Mouse (Mus musculus): ENCODE measurements around the gene Glod4. TPM values are rescaled to one million over a fixed set of nuclear protein-coding genes. Genes with fewer than 3 reads are reported as not detected.
A peak's percentile ranks its signal among the peaks of the same experiment; 100 is the strongest.

Gene Glod4
- 16.2 and 28.0 TPM in 2 replicates for polyA plus RNA-seq (2012; rRNA removed)

DNA sequence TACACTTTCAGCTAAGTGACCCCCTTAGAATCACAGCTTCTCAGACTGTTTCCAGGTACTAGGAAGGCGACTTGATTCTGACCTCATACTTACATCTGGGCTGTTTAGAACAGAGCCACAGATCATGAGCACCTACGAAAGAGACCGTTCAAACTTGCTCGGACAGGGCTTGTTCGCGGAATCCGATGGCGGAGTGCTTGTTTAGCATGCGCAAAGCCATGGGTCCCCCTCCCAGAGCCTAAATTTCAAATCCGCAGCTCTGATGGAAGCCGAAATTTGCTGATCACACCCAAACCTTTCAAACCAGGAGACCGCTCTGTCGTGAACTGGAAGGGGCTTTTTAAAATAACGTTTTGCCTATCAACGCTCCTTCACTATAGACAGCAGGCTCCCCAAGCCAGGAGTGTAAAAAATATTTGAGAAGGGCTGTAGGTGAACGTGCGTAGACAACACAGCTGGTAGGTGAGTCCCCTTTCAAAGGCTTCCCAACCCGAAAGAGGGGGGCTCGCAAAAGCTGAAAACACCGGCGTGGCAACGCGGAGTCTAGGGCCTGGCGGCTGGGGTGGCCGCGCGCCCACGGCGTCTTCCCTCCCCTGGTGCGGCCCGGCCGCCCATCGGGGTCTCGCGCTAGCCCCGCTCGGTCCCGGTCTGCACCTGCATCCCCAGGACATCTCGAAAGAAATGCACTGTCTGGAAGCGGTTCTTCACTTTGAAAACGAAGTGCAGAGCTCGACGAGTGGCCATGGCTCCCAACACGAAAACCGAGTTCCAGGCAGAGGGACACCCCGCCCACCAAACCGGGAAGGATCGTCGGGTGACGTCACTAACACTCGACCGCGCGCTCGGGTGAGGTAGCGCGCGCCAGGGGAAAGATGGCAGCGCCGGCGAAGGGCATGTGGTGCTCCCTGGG lies at the start of gene Glod4, which contains the start of gene Mrm3:
Gene Glod4 (minus strand): TSS at position 825 of the 910 bp plus-strand sequence.
Gene Mrm3 (plus strand): TSS at position 815 of the 910 bp plus-strand sequence.
- no peak within 1 kb of the TSS for H3K27ac ChIP-seq (ENCODE audit: insufficient read depth, low read depth, low read length)
- H3K36me3 ChIP-seq (ENCODE audit: control insufficient read depth, insufficient read depth, low read length), result no peaks in the 10 kb centered on the region; the same call in 1 of the 2 replicates
- TF ChIP-seq POLR2A (IDR thresholded peaks at IDR 0.05; ENCODE audit: low read depth, low read length), result no peak
- no peak for TF ChIP-seq CTCF (conservative IDR thresholded peaks at IDR 0.05; ENCODE audit: insufficient read depth, insufficient read length, low read depth, low read length)
- no peaks in the 10 kb centered on the region for H3K27me3 ChIP-seq (replicated peaks; ENCODE audit: control insufficient read depth, insufficient read depth, low read length)
- under 1% methylated on average over 61 of the region's 61 CpGs for WGBS
- H3K4me1 ChIP-seq (ENCODE audit: control insufficient read depth, insufficient read depth, low read length), result peaks cover 9% of the 10 kb centered on the region; the same call in 1 of the 2 replicates
- DNase-seq, result peak; percentile 94
- H3K4me3 ChIP-seq (ENCODE audit: insufficient read depth, low read depth, low read length), result peak within 1 kb of the TSS; percentile 91

GRCm38 (mm10) chr11:76292831-76293230 lies 49.3 kb upstream of the Glod4 start:
- Histone ChIP-seq H3K27me3 (replicated peaks; ENCODE audit: control insufficient read depth, insufficient read depth, low read length) (no peaks in the 10 kb centered on the region), H3K4me1 (ENCODE audit: control insufficient read depth, insufficient read depth, low read length) (no peaks in the 10 kb centered on the region; the same call in 1 of the 2 replicates), H3K27ac (ENCODE audit: insufficient read depth, low read depth, low read length) (peak overlapping the region; percentile 36), H3K4me3 (ENCODE audit: insufficient read depth, low read depth, low read length) (no peak overlapping the region), H3K36me3 (ENCODE audit: control insufficient read depth, insufficient read depth, low read length) (no peaks in the 10 kb centered on the region)
- peak; percentile 73 for DNase-seq
- TF ChIP-seq CTCF (conservative IDR thresholded peaks at IDR 0.05; ENCODE audit: insufficient read depth, insufficient read length, low read depth, low read length) (no peak), POLR2A (IDR thresholded peaks at IDR 0.05; ENCODE audit: low read depth, low read length) (no peak)
- 70% methylated on average over 6 of the region's 6 CpGs for WGBS

- Histone ChIP-seq H3K36me3 (ENCODE audit: control insufficient read depth, insufficient read depth, low read length) (no peaks in the 10 kb centered on the region), H3K4me1 (ENCODE audit: control insufficient read depth, insufficient read depth, low read length) (no peaks in the 10 kb centered on the region; the same call in 1 of the 2 replicates), H3K4me3 (ENCODE audit: insufficient read depth, low read depth, low read length) (no peak overlapping the region), H3K27me3 (replicated peaks; ENCODE audit: control insufficient read depth, insufficient read depth, low read length) (no peaks in the 10 kb centered on the region), H3K27ac (ENCODE audit: insufficient read depth, low read depth, low read length) (peak overlapping the region; percentile 40)
- peak; percentile 83 for DNase-seq
- TF ChIP-seq CTCF (conservative IDR thresholded peaks at IDR 0.05; ENCODE audit: insufficient read depth, insufficient read length, low read depth, low read length) (no peak), POLR2A (IDR thresholded peaks at IDR 0.05; ENCODE audit: low read depth, low read length) (no peak)
- WGBS, result 48% methylated on average over 15 of the region's 15 CpGs
Observed at GRCm38 (mm10) chr11:76292398-76292797, 48.9 kb upstream of the Glod4 start.

GRCm38 (mm10) chr11:76291960-76292359 lies 48.4 kb upstream of the Glod4 start:
- Histone ChIP-seq H3K27ac (ENCODE audit: insufficient read depth, low read depth, low read length) (peak overlapping the region; percentile 40), H3K27me3 (replicated peaks; ENCODE audit: control insufficient read depth, insufficient read depth, low read length) (no peaks in the 10 kb centered on the region), H3K4me3 (ENCODE audit: insufficient read depth, low read depth, low read length) (no peak overlapping the region), H3K4me1 (ENCODE audit: control insufficient read depth, insufficient read depth, low read length) (no peaks in the 10 kb centered on the region; the same call in 1 of the 2 replicates), H3K36me3 (ENCODE audit: control insufficient read depth, insufficient read depth, low read length) (no peaks in the 10 kb centered on the region)
- DNase-seq, result no peak
- 65% methylated on average over 4 of the region's 4 CpGs for WGBS
- TF ChIP-seq POLR2A (IDR thresholded peaks at IDR 0.05; ENCODE audit: low read depth, low read length) (no peak), CTCF (conservative IDR thresholded peaks at IDR 0.05; ENCODE audit: insufficient read depth, insufficient read length, low read depth, low read length) (no peak)

GRCm38 (mm10) chr11:76290367-76290766 lies 46.8 kb upstream of the Glod4 start:
- H3K4me3 ChIP-seq (ENCODE audit: insufficient read depth, low read depth, low read length), result no peak overlapping the region
- 53% methylated on average over 11 of the region's 11 CpGs for WGBS
- peaks cover 6% of the 10 kb centered on the region; the same call in 1 of the 2 replicates for H3K4me1 ChIP-seq (ENCODE audit: control insufficient read depth, insufficient read depth, low read length)
- no peaks in the 10 kb centered on the region for H3K36me3 ChIP-seq (ENCODE audit: control insufficient read depth, insufficient read depth, low read length)
- DNase-seq, result no peak
- no peaks in the 10 kb centered on the region for H3K27me3 ChIP-seq (replicated peaks; ENCODE audit: control insufficient read depth, insufficient read depth, low read length)
- no peak for TF ChIP-seq POLR2A (IDR thresholded peaks at IDR 0.05; ENCODE audit: low read depth, low read length)
- no peak for TF ChIP-seq CTCF (conservative IDR thresholded peaks at IDR 0.05; ENCODE audit: insufficient read depth, insufficient read length, low read depth, low read length)
- H3K27ac ChIP-seq (ENCODE audit: insufficient read depth, low read depth, low read length), result no peak overlapping the region

GRCm38 (mm10) chr11:76288645-76289044 lies 45.1 kb upstream of the Glod4 start:
- Histone ChIP-seq H3K4me3 (ENCODE audit: insufficient read depth, low read depth, low read length) (no peak overlapping the region), H3K27ac (ENCODE audit: insufficient read depth, low read depth, low read length) (no peak overlapping the region), H3K27me3 (replicated peaks; ENCODE audit: control insufficient read depth, insufficient read depth, low read length) (no peaks in the 10 kb centered on the region), H3K36me3 (ENCODE audit: control insufficient read depth, insufficient read depth, low read length) (no peaks in the 10 kb centered on the region), H3K4me1 (ENCODE audit: control insufficient read depth, insufficient read depth, low read length) (peaks cover 10% of the 10 kb centered on the region; the same call in 1 of the 2 replicates)
- TF ChIP-seq POLR2A (IDR thresholded peaks at IDR 0.05; ENCODE audit: low read depth, low read length), result no peak
- TF ChIP-seq CTCF (conservative IDR thresholded peaks at IDR 0.05; ENCODE audit: insufficient read depth, insufficient read length, low read depth, low read length), result no peak
- DNase-seq, result no peak
- 89% methylated on average over 6 of the region's 6 CpGs for WGBS

DNA sequence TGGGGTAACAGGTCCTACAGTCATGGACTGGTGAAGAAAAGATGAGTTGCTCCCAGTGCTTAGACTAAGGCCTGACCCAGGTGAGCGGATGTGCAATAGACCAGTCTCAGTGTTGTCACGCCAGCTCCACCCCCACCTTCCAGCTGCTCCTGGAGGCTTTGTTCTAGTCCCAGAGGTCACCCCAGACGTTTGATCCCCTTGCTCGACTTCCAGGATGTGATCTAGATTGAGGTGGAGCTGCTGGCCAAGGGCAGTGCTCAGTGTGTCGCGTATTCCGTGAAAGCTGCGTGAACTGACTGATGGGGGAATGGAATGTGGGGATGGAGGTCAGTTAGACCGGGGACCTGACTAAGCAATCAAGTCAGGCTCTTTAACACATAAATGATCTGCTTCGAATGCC lies 43.8 kb upstream of the Glod4 start:
- Histone ChIP-seq H3K4me1 (ENCODE audit: control insufficient read depth, insufficient read depth, low read length) (peaks cover 10% of the 10 kb centered on the region; the same call in 1 of the 2 replicates), H3K27me3 (replicated peaks; ENCODE audit: control insufficient read depth, insufficient read depth, low read length) (no peaks in the 10 kb centered on the region), H3K36me3 (ENCODE audit: control insufficient read depth, insufficient read depth, low read length) (no peaks in the 10 kb centered on the region), H3K27ac (ENCODE audit: insufficient read depth, low read depth, low read length) (no peak overlapping the region), H3K4me3 (ENCODE audit: insufficient read depth, low read depth, low read length) (no peak overlapping the region)
- 66% methylated on average over 10 of the region's 10 CpGs for WGBS
- TF ChIP-seq POLR2A (IDR thresholded peaks at IDR 0.05; ENCODE audit: low read depth, low read length), result no peak
- no peak for TF ChIP-seq CTCF (conservative IDR thresholded peaks at IDR 0.05; ENCODE audit: insufficient read depth, insufficient read length, low read depth, low read length)
- DNase-seq, result no peak

Measured in kidney, adult 2 months (tissue).